Mouse (Mus musculus) intestine, embryonic 16.5 days (tissue): Measurements from ENCODE around the gene Lrrc57. TPM values are rescaled to one million over a fixed set of nuclear protein-coding genes. Genes with fewer than 3 reads are reported as not detected.
A peak's percentile ranks its signal among the peaks of the same experiment; 100 is the strongest.

Experiments
- ATAC-seq: fragments of 200-750 bp; cut with Nextera tagmentation; 2 replicates; pipeline ENCODE4 v1.8.0; 2017; ENCODE audit warnings: moderate TSS enrichment, moderate library complexity
- H3K27ac ChIP-seq: fragments of 300-500 bp; sonication (generic); 2 replicates; pipeline ENCODE4 v1.5.1; 2014; ENCODE audit warnings: mild to moderate bottlenecking, low read length
- H3K27me3 ChIP-seq: fragments of 300-500 bp; sonication (generic); replicated peaks from 2 replicates; pipeline ENCODE4 v1.6.1; 2014; ENCODE audit warnings: low read length, control low read depth, mixed read lengths; ENCODE audit not compliant: control insufficient read depth, insufficient read depth
- H3K36me3 ChIP-seq: fragments of 300-500 bp; sonication (generic); 2 replicates; pipeline ENCODE4 v1.6.1; 2014; ENCODE audit warnings: low read length, control low read depth; ENCODE audit not compliant: control insufficient read depth, insufficient read depth
- H3K4me1 ChIP-seq: fragments of 300-500 bp; sonication (generic); 2 replicates; pipeline ENCODE4 v1.6.1; 2014; ENCODE audit warnings: low read length, control low read depth, mixed read lengths; ENCODE audit not compliant: control insufficient read depth, insufficient read depth
- H3K4me2 ChIP-seq: fragments of 300-500 bp; sonication (generic); 2 replicates; pipeline ENCODE4 v1.6.1; 2014; ENCODE audit warnings: low read depth, low read length, control low read depth
- H3K4me3 ChIP-seq: fragments of 300-500 bp; sonication (generic); 2 replicates; pipeline ENCODE4 v1.5.1; 2014; ENCODE audit warnings: mild to moderate bottlenecking, low read length
- H3K9ac ChIP-seq: fragments of 300-500 bp; sonication (generic); 2 replicates; pipeline ENCODE4 v1.6.1; 2014; ENCODE audit warnings: low read depth, low read length
- H3K9me3 ChIP-seq: fragments of 300-500 bp; sonication (generic); 2 replicates; pipeline ENCODE4 v1.6.1; 2016; ENCODE audit warnings: low read length, control low read depth; ENCODE audit not compliant: control insufficient read depth
- WGBS: fragments of 180-500 bp; shearing (Covaris S2); extraction: QIAGEN DNeasy Blood & Tissue Kit; methylation state at CpG from one replicate; pipeline ENCODE4 v1.1.7; 2014; 5-methylcytosine and 5-hydroxymethylcytosine counted together
- polyA plus RNA-seq: library from polyadenylated mRNA; unstranded; fragments of >200 nt; fragmentation: Nextera tagmentation; extraction: Ambion mirVana; gene quantifications from 2 replicates; pipeline ENCODE4 v1.2.1, GENCODE M21; 2015

Gene Lrrc57
- polyA plus RNA-seq, 1 experiment from 2014 or later: 19.5 TPM

- Histone ChIP-seq H3K27ac (no peak overlapping the region), H3K9me3 (no peaks in the 10 kb centered on the region), H3K27me3 (no peaks in the 10 kb centered on the region), H3K9ac (no peak overlapping the region), H3K4me3 (no peak overlapping the region), H3K4me2 (no peak overlapping the region), H3K4me1 (no peaks in the 10 kb centered on the region), H3K36me3 (no peaks in the 10 kb centered on the region)
- 85% methylated on average over 8 of the region's 8 CpGs for WGBS
- ATAC-seq: no peak
These were observed 31.5 kb upstream of the Lrrc57 start for GRCm38 (mm10) chr2:120640835-120641234.

- no peak overlapping the region for H3K9ac ChIP-seq
- H3K36me3 ChIP-seq: peaks cover 6% of the 10 kb centered on the region; the same call in 1 of the 2 replicates
- H3K27me3 ChIP-seq: no peaks in the 10 kb centered on the region
- H3K4me2 ChIP-seq: no peak overlapping the region
- H3K4me3 ChIP-seq: no peak overlapping the region
- no peaks in the 10 kb centered on the region for H3K9me3 ChIP-seq
- WGBS: 66% methylated on average over 4 of the region's 4 CpGs
- no peak for ATAC-seq
- no peak overlapping the region for H3K27ac ChIP-seq
- H3K4me1 ChIP-seq: no peaks in the 10 kb centered on the region; the same call in none of the 2 replicates
These were observed 22.6 kb upstream of the Lrrc57 start for GRCm38 (mm10) chr2:120631957-120632356.

- Histone ChIP-seq H3K9ac (no peak overlapping the region), H3K4me3 (no peak overlapping the region), H3K27ac (no peak overlapping the region), H3K36me3 (peaks cover 6% of the 10 kb centered on the region; the same call in 1 of the 2 replicates), H3K9me3 (no peaks in the 10 kb centered on the region), H3K4me2 (no peak overlapping the region), H3K4me1 (no peaks in the 10 kb centered on the region; the same call in none of the 2 replicates), H3K27me3 (no peaks in the 10 kb centered on the region)
- ATAC-seq: no peak
- 72% methylated on average over 2 of the region's 2 CpGs for WGBS
These were observed 22.2 kb upstream of the Lrrc57 start for GRCm38 (mm10) chr2:120631521-120631920.

GRCm38 (mm10) chr2:120630655-120631054 lies 21.3 kb upstream of the Lrrc57 start:
- no peak for ATAC-seq
- H3K27me3 ChIP-seq: no peaks in the 10 kb centered on the region
- 0 out of 2 replicates have a peak overlapping the region, but pooled peaks have one; percentile 69 for H3K4me2 ChIP-seq
- H3K9me3 ChIP-seq: no peaks in the 10 kb centered on the region
- no peaks in the 10 kb centered on the region; the same call in none of the 2 replicates for H3K4me1 ChIP-seq
- no peak overlapping the region for H3K4me3 ChIP-seq
- no peak overlapping the region for H3K27ac ChIP-seq
- 63% methylated on average over 2 of the region's 2 CpGs for WGBS
- peaks cover 6% of the 10 kb centered on the region; the same call in 1 of the 2 replicates for H3K36me3 ChIP-seq
- no peak overlapping the region for H3K9ac ChIP-seq

- 84% methylated on average over 2 of the region's 2 CpGs for WGBS
- no peaks in the 10 kb centered on the region; the same call in none of the 2 replicates for H3K4me1 ChIP-seq
- H3K27me3 ChIP-seq: no peaks in the 10 kb centered on the region
- H3K9me3 ChIP-seq: no peaks in the 10 kb centered on the region
- no peak overlapping the region for H3K9ac ChIP-seq
- ATAC-seq: no peak
- H3K36me3 ChIP-seq: peaks cover 5% of the 10 kb centered on the region; the same call in 1 of the 2 replicates
- H3K4me3 ChIP-seq: no peak overlapping the region
- H3K4me2 ChIP-seq: peak overlapping the region; percentile 69; the same call in 1 of the 2 replicates
- no peak overlapping the region for H3K27ac ChIP-seq
These were observed 20.9 kb upstream of the Lrrc57 start for GRCm38 (mm10) chr2:120630246-120630645.

GRCm38 (mm10) chr2:120628886-120629735 lies 19.8 kb upstream of the Lrrc57 start, which contains the start of gene Stard9:
Stard9 (plus strand) TSS chr2:120629121.
- Histone ChIP-seq H3K9ac (peak within 1 kb of the TSS; percentile 70), H3K4me2 (peak within 1 kb of the TSS; percentile 69), H3K4me1 (no peaks in the 10 kb centered on the region; the same call in none of the 2 replicates), H3K4me3 (peak within 1 kb of the TSS; percentile 60), H3K36me3 (no peaks in the 10 kb centered on the region; the same call in 1 of the 2 replicates), H3K27ac (peak within 1 kb of the TSS; percentile 57), H3K9me3 (no peaks in the 10 kb centered on the region), H3K27me3 (no peaks in the 10 kb centered on the region)
- ATAC-seq: peak; percentile 100
- 2% methylated on average over 36 of the region's 36 CpGs for WGBS

GRCm38 (mm10) chr2:120628076-120628865 lies 19.0 kb upstream of the Lrrc57 start:
- H3K27me3 ChIP-seq: no peaks in the 10 kb centered on the region
- no peaks in the 10 kb centered on the region for H3K36me3 ChIP-seq
- H3K9ac ChIP-seq: 0 out of 2 replicates have a peak overlapping the region, but pooled peaks have one; percentile 16
- H3K9me3 ChIP-seq: no peaks in the 10 kb centered on the region
- no peaks in the 10 kb centered on the region; the same call in none of the 2 replicates for H3K4me1 ChIP-seq
- 26% methylated on average over 10 of the region's 10 CpGs for WGBS
- peak; percentile 40; the same call in 1 of the 2 replicates for ATAC-seq
- peak overlapping the region; percentile 60 for H3K4me3 ChIP-seq
- H3K27ac ChIP-seq: no peak overlapping the region
- peak overlapping the region; percentile 52 for H3K4me2 ChIP-seq

- no peaks in the 10 kb centered on the region for H3K9me3 ChIP-seq
- no peak overlapping the region for H3K9ac ChIP-seq
- no peaks in the 10 kb centered on the region for H3K4me1 ChIP-seq
- peaks cover 6% of the 10 kb centered on the region; the same call in 1 of the 2 replicates for H3K36me3 ChIP-seq
- no peak overlapping the region for H3K27ac ChIP-seq
- ATAC-seq: no peak
- H3K4me2 ChIP-seq: no peak overlapping the region
- H3K4me3 ChIP-seq: no peak overlapping the region
- no peaks in the 10 kb centered on the region for H3K27me3 ChIP-seq
These were observed 13.6 kb upstream of the Lrrc57 start for GRCm38 (mm10) chr2:120622920-120623319.

- ATAC-seq: no peak
- WGBS: 100% methylated on average over 1 of the region's 1 CpGs
- H3K4me1 ChIP-seq: no peaks in the 10 kb centered on the region
- no peak overlapping the region for H3K4me3 ChIP-seq
- H3K9me3 ChIP-seq: no peaks in the 10 kb centered on the region
- no peak overlapping the region for H3K9ac ChIP-seq
- H3K27me3 ChIP-seq: no peaks in the 10 kb centered on the region
- H3K4me2 ChIP-seq: no peak overlapping the region
- H3K36me3 ChIP-seq: peaks cover 6% of the 10 kb centered on the region; the same call in 1 of the 2 replicates
- H3K27ac ChIP-seq: no peak overlapping the region
These were observed 10.2 kb upstream of the Lrrc57 start for GRCm38 (mm10) chr2:120619538-120619937.
